Mouse (Mus musculus) limb, embryonic 11.5 days (tissue): ENCODE results near the gene Rbms3. TPM values are rescaled to one million over a fixed set of nuclear protein-coding genes. Genes with fewer than 3 reads are reported as not detected.

ENCODE experiments used
- ATAC-seq: fragments of 200-750 bp; cut with Nextera tagmentation; 2 replicates; pipeline ENCODE4 v1.8.0; 2017; ENCODE audit warnings: low read depth; ENCODE audit not compliant: insufficient number of reproducible peaks, low FRiP score, low TSS enrichment
- DNase-seq: peaks from one replicate; pipeline ENCODE4 v3.0.0-alpha.2; 2015; ENCODE audit warnings: low spot score
- H3K27ac ChIP-seq: fragments of 300-500 bp; sonication (generic); replicated peaks from 2 replicates; pipeline ENCODE4 v1.5.1; 2014; ENCODE audit warnings: low read depth, mild to moderate bottlenecking, low read length
- H3K27me3 ChIP-seq: fragments of 300-500 bp; sonication (generic); 2 replicates; pipeline ENCODE4 v1.6.1; 2014; ENCODE audit warnings: mild to moderate bottlenecking, low read length, mixed read lengths; ENCODE audit not compliant: control insufficient read depth, insufficient read depth
- H3K36me3 ChIP-seq: fragments of 300-500 bp; sonication (generic); 2 replicates; pipeline ENCODE4 v1.6.1; 2014; ENCODE audit warnings: mild to moderate bottlenecking, low read length, moderate library complexity, mixed read lengths; ENCODE audit not compliant: control insufficient read depth, insufficient read depth
- H3K4me1 ChIP-seq: fragments of 300-500 bp; sonication (generic); 2 replicates; pipeline ENCODE4 v1.6.1; 2014; ENCODE audit warnings: low read length, mixed read lengths; ENCODE audit not compliant: control insufficient read depth, insufficient read depth
- H3K4me2 ChIP-seq: fragments of 300-500 bp; sonication (generic); 2 replicates; pipeline ENCODE4 v1.6.1; 2014; ENCODE audit warnings: low read depth, mild to moderate bottlenecking, moderate library complexity; ENCODE audit not compliant: severe bottlenecking
- H3K4me3 ChIP-seq: fragments of 300-500 bp; sonication (generic); 2 replicates; pipeline ENCODE4 v1.5.1; 2014; ENCODE audit warnings: low read depth, low read length
- H3K9ac ChIP-seq: fragments of 300-500 bp; sonication (generic); 2 replicates; pipeline ENCODE4 v1.6.1; 2014; ENCODE audit warnings: mild to moderate bottlenecking, low read length
- H3K9me3 ChIP-seq: fragments of 300-500 bp; sonication (generic); 2 replicates; pipeline ENCODE4 v1.6.1; 2016; ENCODE audit warnings: low read length; ENCODE audit not compliant: control insufficient read depth
- WGBS: fragments of 180-500 bp; shearing (Covaris S2); extraction: QIAGEN DNeasy Blood & Tissue Kit; methylation state at CpG from one replicate; pipeline ENCODE4 v1.1.7; 2014; 5-methylcytosine and 5-hydroxymethylcytosine counted together
- polyA plus RNA-seq: library from polyadenylated mRNA; unstranded; fragments of >200 nt; fragmentation: Nextera tagmentation; extraction: Ambion mirVana; gene quantifications from 2 replicates; pipeline ENCODE4 v1.2.1, GENCODE M21; 2014

Rbms3 gene
- polyA plus RNA-seq, 1 experiment from 2014 or later: 51.9 TPM

- H3K9ac ChIP-seq: no peak overlapping the region
- H3K36me3 ChIP-seq: no peaks in the 10 kb centered on the region
- no peaks in the 10 kb centered on the region for H3K9me3 ChIP-seq
- H3K27me3 ChIP-seq: no peaks in the 10 kb centered on the region
- H3K27ac ChIP-seq: no peak overlapping the region
- ATAC-seq (no peak), DNase-seq (no peak)
- no peak overlapping the region for H3K4me2 ChIP-seq
- H3K4me1 ChIP-seq: no peaks in the 10 kb centered on the region
- H3K4me3 ChIP-seq: no peak overlapping the region
Measured at GRCm38 (mm10) chr9:117041291-117041992, 588.3 kb downstream of the Rbms3 start.

DNA sequence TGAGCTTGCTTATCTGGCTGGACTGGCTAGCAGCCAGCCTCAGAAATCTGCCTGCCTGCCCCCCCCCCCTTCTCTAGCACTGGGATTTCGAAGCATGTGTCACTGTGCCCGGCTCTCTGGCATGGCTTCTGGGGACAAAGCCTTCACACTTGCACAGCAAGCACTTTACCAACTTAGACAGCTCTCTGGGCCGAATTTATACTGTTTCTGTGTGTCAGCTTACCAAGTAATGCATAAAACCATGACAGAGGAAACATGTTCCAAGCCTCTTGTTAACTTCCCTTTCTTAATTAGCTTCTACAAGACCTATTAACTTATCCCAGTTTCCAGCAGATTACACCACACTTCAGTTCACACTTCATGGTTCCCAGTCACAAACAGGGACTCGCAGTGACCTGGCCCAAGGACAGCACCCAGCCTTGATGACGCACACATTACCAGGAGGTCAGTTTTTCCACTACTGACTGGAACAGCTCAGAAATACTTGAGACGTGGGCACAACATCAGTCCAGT lies 589.7 kb downstream of the Rbms3 start:
- no peaks in the 10 kb centered on the region for H3K4me1 ChIP-seq
- H3K4me3 ChIP-seq: no peak overlapping the region
- no peak overlapping the region for H3K4me2 ChIP-seq
- WGBS: 67% methylated on average over 6 of the region's 6 CpGs
- H3K27me3 ChIP-seq: no peaks in the 10 kb centered on the region
- H3K36me3 ChIP-seq: no peaks in the 10 kb centered on the region
- no peak overlapping the region for H3K27ac ChIP-seq
- no peaks in the 10 kb centered on the region for H3K9me3 ChIP-seq
- H3K9ac ChIP-seq: no peak overlapping the region
- DNase-seq (no peak), ATAC-seq (no peak)

DNA sequence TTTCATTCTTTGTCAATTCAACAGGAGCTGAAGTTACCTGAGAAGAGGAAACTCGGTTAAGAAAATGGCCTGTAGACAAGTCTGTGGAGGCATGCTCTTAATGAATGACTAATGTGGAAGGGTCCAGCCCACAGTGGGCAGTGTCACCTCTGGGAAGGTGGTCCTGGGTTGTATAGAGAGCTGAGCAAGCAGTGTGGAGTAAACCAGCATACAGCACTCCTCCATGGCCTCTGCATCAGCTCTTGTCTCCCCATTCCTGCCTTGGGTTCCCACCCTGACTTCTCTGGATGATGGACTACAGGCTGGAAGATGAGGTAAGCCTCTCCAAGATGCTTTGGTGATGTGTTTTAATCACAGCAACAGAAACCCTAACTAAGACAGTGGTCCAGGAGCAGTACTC lies 597.0 kb downstream of the Rbms3 start:
- WGBS: 97% methylated on average over 1 of the region's 1 CpGs
- ATAC-seq: no peak
- H3K36me3 ChIP-seq: no peaks in the 10 kb centered on the region

DNA sequence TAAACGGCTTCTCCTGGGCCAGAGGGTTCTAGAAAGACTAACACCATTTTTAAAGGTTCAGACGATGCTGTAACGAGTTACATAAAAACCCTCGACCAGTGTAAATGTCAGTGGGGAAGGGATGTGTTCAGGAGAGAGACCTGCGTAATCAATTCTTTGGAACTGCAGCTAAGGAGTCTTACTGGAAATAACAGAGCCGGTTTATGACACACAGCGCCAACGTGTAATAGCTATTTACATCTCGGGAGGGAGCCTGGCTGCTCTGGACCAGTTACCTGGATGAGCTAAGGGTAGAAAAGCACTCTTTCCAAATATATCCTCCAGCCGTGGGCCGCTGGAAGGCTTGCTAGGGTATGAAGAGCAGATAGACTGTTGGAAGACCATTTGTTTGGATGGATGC lies 598.5 kb downstream of the Rbms3 start:
- Histone ChIP-seq H3K4me2 (no peak overlapping the region), H3K27ac (no peak overlapping the region), H3K9ac (no peak overlapping the region), H3K36me3 (no peaks in the 10 kb centered on the region), H3K4me1 (peaks cover 4% of the 10 kb centered on the region; the same call in 1 of the 2 replicates), H3K9me3 (no peaks in the 10 kb centered on the region), H3K27me3 (no peaks in the 10 kb centered on the region), H3K4me3 (no peak overlapping the region)
- no peak for ATAC-seq
- 36% methylated on average over 11 of the region's 11 CpGs for WGBS
- peak; percentile 25 for DNase-seq

More for the DNA sequence above, 597.0 kb downstream of the Rbms3 start:
- no peak for DNase-seq
- no peak overlapping the region for H3K4me3 ChIP-seq
- H3K27ac ChIP-seq: no peak overlapping the region
- H3K4me1 ChIP-seq: peaks cover 4% of the 10 kb centered on the region; the same call in 1 of the 2 replicates
- H3K9ac ChIP-seq: no peak overlapping the region
- no peaks in the 10 kb centered on the region for H3K27me3 ChIP-seq
- no peaks in the 10 kb centered on the region for H3K9me3 ChIP-seq
- H3K4me2 ChIP-seq: no peak overlapping the region

- 16% methylated on average over 6 of the region's 6 CpGs for WGBS
- H3K4me3 ChIP-seq: no peak overlapping the region
- no peaks in the 10 kb centered on the region for H3K9me3 ChIP-seq
- no peak overlapping the region for H3K9ac ChIP-seq
- H3K36me3 ChIP-seq: no peaks in the 10 kb centered on the region
- DNase-seq (peak; percentile 27), ATAC-seq (no peak)
- H3K27me3 ChIP-seq: no peaks in the 10 kb centered on the region
- no peak overlapping the region for H3K4me2 ChIP-seq
- H3K4me1 ChIP-seq: peaks cover 4% of the 10 kb centered on the region; the same call in 1 of the 2 replicates
- no peak overlapping the region; the same call in 1 of the 2 replicates for H3K27ac ChIP-seq
Measured at GRCm38 (mm10) chr9:117030837-117031236, 598.9 kb downstream of the Rbms3 start.

DNA sequence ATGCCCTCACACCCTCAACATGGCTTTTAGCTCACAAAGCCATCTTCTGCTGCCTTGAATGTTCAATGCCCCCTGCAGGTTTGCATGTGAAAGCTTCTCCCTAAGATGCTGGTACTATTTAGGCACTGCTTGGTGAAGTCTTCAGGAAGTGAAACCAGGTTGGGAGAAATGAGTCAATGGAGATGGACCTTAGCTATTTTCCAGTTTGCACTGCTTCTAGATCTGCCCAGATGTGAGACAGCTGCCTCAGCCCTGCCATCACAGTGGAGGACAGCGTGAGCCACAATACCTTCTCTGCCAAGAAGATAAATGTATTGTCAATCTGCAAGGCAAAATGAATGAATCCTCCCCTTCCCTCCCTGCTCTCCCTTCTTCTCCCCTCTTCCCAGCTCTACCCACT lies 599.8 kb downstream of the Rbms3 start:
- DNase-seq: no peak
- no peaks in the 10 kb centered on the region for H3K27me3 ChIP-seq
- no peak overlapping the region for H3K27ac ChIP-seq
- WGBS: 95% methylated on average over 1 of the region's 1 CpGs
- no peaks in the 10 kb centered on the region for H3K36me3 ChIP-seq
- H3K9me3 ChIP-seq: no peaks in the 10 kb centered on the region
- no peak for ATAC-seq
- H3K4me1 ChIP-seq: peaks cover 4% of the 10 kb centered on the region; the same call in 1 of the 2 replicates
- H3K4me2 ChIP-seq: no peak overlapping the region
- no peak overlapping the region for H3K4me3 ChIP-seq
- no peak overlapping the region for H3K9ac ChIP-seq

- 88% methylated on average over 4 of the region's 4 CpGs for WGBS
- H3K27ac ChIP-seq: no peak overlapping the region
- no peak overlapping the region for H3K9ac ChIP-seq
- no peaks in the 10 kb centered on the region for H3K9me3 ChIP-seq
- DNase-seq (no peak), ATAC-seq (no peak)
- no peak overlapping the region for H3K4me3 ChIP-seq
- peaks cover 4% of the 10 kb centered on the region; the same call in 1 of the 2 replicates for H3K4me1 ChIP-seq
- no peak overlapping the region for H3K4me2 ChIP-seq
- no peaks in the 10 kb centered on the region for H3K27me3 ChIP-seq
- H3K36me3 ChIP-seq: no peaks in the 10 kb centered on the region
Measured at GRCm38 (mm10) chr9:117028586-117028985, 601.1 kb downstream of the Rbms3 start.

DNA sequence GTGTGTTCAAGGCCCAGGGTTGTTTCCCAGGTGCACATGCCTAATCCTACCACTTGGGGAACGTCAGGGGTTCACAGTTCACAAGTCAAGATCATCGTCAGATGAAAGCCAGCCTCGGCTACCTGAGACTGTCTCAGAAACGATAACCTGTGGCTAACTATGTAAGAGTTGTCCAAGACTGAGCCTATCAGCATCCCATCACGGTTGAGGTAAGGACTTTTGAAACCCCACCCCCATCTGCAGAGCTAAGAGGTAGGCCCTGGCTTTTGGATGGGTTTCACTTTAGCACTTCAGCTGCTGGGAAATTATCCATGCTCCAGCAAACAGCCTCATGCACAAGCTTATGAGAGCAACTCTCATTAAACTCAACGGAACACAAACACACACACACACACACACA lies 607.6 kb downstream of the Rbms3 start:
- Histone ChIP-seq H3K9me3 (no peaks in the 10 kb centered on the region), H3K27ac (no peak overlapping the region), H3K27me3 (no peaks in the 10 kb centered on the region), H3K36me3 (no peaks in the 10 kb centered on the region), H3K4me3 (no peak overlapping the region), H3K9ac (no peak overlapping the region), H3K4me2 (no peak overlapping the region), H3K4me1 (0 out of 2 replicates have a peak, but pooled peaks cover 8% of the 10 kb centered on the region)
- no peak for DNase-seq
- ATAC-seq: no peak
- 89% methylated on average over 6 of the region's 6 CpGs for WGBS
